Mouse (Mus musculus) left cerebral cortex, adult 18-20 months (tissue): Measurements from ENCODE around the gene Mal. TPM values are rescaled to one million over a fixed set of nuclear protein-coding genes. Genes with fewer than 3 reads are reported as not detected.

Source experiments
- DNase-seq, 2 experiments: peaks; one replicate each; pipeline ENCODE4 v3.0.0; 2021 to 2022; ENCODE audit warnings: low spot score in 2 of 2, mixed read lengths in 1 of 2
- long read RNA-seq, 2 experiments: library from polyadenylated mRNA; stranded (forward); transcript quantifications; one replicate each; pipeline ENCODE4 v2.0.0; 2021
- total RNA-seq, 2 experiments: library from RNA; stranded (reverse); gene quantifications; 2 replicates each; pipeline ENCODE4 v1.2.3; 2021

The Mal gene
- total RNA-seq: 10 to 100 TPM; 33.9 to 52.2 TPM
- long read RNA-seq, experiment 1, transcript Mal-202 (4 exons, 2,778 nt): major isoform, 54 of 61 reads
- long read RNA-seq, experiment 1, partial matches to known transcripts: 1 of 61 reads
- long read RNA-seq, experiment 1, other reads (novel, unspliced or antisense): 6 of 61 reads
- long read RNA-seq, experiment 2, transcript Mal-202 (4 exons, 2,778 nt): major isoform, 29 of 33 reads
- long read RNA-seq, experiment 2, partial matches to known transcripts: 0 of 33 reads
- long read RNA-seq, experiment 2, other reads (novel, unspliced or antisense): 4 of 33 reads

- peak; percentile 25 to 36 for DNase-seq
Measured at GRCm38 (mm10) chr2:127656086-127656720, at the start of gene Mal. Gene Mal, minus strand, starts transcription at chr2:127656695.

DNA sequence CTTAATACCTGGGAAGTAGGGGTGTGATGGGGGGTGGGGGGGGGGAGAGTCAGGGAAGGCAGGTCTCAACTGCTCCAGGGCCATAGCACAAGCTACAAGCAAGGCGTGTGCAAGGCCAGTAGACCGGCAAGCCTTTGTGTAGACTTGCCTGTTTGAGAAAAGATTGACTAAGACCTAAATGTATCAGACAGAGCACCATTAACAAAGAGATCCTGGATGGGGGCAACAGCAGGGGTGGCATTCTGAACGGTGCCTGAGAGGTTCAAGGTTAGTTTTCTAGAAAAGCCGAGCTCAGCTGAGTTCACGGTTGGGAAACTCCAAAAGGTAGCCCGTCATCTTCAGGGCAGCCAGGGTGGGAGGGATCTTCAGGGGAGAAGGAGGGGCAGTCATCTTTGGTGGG, 48.8 kb upstream of the Mal start:
- DNase-seq: no peak

DNA sequence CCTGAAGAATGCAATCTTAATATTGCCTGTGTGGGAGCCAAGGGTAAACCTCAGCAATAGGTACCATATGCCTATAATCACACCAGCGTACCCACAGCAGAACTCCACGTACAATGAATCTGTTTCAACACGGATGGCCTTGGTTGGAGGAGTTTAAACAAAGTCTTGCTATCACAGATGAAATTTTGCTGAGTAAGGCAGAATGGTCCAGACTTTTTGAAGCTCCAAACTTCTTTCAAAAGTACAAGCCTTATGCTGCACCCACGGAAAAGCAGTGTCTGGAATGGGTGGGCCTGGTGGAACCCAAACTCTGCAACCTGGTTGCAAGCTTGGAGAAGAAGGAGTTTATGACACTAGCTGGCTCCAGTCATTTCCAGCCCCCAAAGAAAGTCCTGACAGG, 32.7 kb upstream of the Mal start:
- DNase-seq: no peak

- DNase-seq: peak; percentile 58 to 64
Measured at GRCm38 (mm10) chr2:127683687-127684331, 27.3 kb upstream of the Mal start.

- peak in 1 of 2 experiments; percentile 58 for DNase-seq
Measured at GRCm38 (mm10) chr2:127667843-127668506, 11.5 kb upstream of the Mal start.

GRCm38 (mm10) chr2:127667015-127667414, 10.5 kb upstream of the Mal start:
- DNase-seq: no peak

GRCm38 (mm10) chr2:127662708-127663107, 6.2 kb upstream of the Mal start:
- no peak for DNase-seq

GRCm38 (mm10) chr2:127655419-127655818, 1.1 kb downstream of the Mal start:
- no peak for DNase-seq

DNA sequence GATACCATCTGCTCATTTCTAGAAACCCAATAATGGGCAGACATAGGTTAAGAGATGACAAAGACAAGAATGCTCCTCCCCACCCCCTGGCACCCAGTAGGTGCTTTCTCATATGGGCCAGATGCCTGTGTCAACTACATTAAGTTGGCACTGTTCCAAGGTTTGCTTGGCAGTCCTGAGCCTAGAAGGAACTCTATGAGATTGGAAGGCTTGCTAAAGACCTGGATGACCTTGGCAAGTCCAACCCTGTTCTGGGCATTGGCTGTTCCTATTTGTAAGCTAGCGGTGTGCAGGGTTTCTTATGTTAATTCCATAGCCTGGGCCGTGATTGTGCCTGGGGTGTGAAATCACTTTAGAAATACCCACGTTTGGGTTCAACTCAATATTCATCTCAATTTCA, 1.7 kb downstream of the Mal start:
- no peak for DNase-seq

- no peak for DNase-seq
Measured at GRCm38 (mm10) chr2:127652805-127653204, 3.7 kb downstream of the Mal start.

- DNase-seq: no peak
Measured at GRCm38 (mm10) chr2:127652335-127652734, 4.2 kb downstream of the Mal start.

- DNase-seq: no peak
Measured at GRCm38 (mm10) chr2:127651601-127652000, 4.9 kb downstream of the Mal start.

GRCm38 (mm10) chr2:127649921-127650320, 6.6 kb downstream of the Mal start:
- no peak for DNase-seq

DNA sequence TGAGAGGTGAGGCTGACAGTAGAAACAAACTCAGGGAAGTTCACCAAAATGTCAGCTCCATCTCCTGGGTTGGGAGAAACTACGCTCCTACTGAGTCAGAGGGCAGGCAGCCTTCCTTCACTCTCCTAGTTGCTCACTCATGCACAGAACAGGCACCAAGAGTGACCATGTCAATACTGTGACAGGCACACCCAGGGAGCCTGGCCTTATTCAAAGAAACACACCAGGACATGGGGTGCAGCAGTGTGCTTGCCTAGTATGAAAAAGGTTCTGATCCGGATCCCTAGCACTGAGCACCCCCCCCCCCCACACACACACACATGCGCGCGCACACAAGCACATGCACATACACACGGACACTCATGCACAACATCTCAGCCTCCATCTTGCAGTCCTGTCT, 8.3 kb downstream of the Mal start:
- DNase-seq: no peak

GRCm38 (mm10) chr2:127646875-127647274, 9.6 kb downstream of the Mal start:
- DNase-seq: no peak

DNA sequence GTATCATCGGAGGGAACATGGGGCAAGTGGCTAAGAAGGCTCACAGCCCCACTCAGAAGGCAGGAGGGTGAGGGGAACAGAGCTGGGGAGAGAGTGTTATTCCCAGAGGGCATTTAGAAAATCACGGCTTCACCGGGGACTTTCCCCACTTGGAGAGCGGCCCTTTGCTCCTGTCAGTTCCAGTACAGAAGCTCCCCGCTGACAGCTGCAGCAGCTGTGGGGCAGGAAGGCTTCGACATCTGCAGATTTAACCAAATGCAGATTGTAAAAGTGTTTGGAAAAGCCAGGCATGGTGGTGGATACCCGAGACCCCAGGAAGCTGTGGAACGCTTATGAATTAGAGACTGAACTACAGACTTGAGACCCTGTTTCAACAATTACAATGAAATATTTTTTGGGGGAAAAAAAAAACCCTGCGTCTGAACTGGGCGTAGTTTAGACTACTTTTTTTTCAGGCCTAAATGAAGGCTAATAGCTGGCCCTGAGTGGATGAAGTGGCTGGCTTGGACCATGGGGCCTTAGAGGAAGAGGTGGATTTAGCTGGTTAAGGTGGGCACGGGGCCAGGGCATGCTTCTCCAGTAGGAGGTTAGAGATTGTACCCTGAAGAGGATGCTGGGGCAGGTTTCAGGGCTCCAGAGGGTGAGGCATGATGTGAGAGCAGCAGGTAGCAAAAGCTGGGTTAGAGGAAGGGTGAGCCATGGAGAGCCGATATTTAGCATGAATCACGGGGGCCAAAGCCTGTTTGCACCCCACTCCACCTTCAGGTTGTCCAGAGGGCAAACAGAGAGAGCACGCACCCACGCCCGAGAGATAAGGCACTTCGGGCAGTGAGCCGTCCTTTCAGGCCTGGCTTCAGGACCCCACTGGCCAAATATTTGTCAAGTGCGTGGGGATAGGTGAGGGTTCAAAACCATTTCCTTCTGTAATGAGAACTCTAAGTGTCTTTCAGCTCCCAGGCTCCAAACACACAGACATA, 12.5 kb downstream of the Mal start:
- no peak for DNase-seq

DNA sequence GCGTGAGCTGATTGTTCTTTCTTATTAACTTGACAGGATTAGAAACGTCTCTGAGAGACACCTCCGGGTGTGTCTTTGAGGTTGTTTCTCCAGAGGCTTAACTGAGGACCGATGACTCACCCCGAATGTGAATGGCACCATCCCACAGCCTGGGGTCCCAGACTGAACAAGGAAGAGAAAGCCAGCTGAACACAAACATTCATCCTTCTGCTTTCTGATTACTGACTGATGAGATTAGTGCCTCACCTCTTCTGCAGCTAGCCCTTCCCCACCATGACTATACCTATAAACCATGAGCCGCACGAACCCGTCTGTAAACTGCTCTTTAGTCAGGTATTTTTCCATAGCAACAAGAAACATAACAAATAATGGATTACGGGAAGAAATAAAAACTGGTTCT, 17.5 kb downstream of the Mal start:
- no peak for DNase-seq

DNA sequence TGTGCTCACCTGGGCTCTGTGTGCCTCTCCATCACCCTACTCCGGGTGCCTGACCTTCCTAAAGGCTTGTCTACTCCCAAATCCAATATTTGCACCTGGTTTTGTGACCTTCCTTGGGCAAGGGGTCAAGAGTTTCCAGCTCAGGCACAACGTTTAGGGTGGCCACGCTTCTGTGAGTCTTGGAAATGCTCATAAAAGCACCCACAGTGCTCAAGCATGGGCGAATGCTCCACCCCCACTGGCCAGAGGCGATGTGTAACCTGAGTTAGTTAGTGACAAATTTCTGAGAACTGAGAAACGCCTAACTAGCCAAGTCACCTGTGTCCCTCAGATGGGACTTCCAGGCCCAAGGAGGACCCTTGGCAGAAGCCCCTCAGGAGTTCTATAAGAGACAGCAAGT, 20.9 kb downstream of the Mal start:
- DNase-seq: no peak

- no peak for DNase-seq
Measured at GRCm38 (mm10) chr2:127632601-127633000, 23.9 kb downstream of the Mal start.

- no peak for DNase-seq
Measured at GRCm38 (mm10) chr2:127627990-127628570, 28.4 kb downstream of the Mal start.
